Mouse (Mus musculus) liver, adult 2 months (tissue): ENCODE data around the gene Med17.

Experiments
- CTCF ChIP-seq: fragments of 200-500 bp; IDR thresholded peaks from 2 replicates; pipeline ENCODE4 v1.5.1; 2011; ENCODE audit warnings: low read depth, low read length, control low read depth
- POLR2A ChIP-seq: fragments of 200-500 bp; IDR thresholded peaks from 2 replicates; pipeline ENCODE4 v1.6.1; 2011; ENCODE audit warnings: low read length, control low read depth; ENCODE audit not compliant: insufficient read depth; ENCODE audit errors: extremely low read depth

DNA sequence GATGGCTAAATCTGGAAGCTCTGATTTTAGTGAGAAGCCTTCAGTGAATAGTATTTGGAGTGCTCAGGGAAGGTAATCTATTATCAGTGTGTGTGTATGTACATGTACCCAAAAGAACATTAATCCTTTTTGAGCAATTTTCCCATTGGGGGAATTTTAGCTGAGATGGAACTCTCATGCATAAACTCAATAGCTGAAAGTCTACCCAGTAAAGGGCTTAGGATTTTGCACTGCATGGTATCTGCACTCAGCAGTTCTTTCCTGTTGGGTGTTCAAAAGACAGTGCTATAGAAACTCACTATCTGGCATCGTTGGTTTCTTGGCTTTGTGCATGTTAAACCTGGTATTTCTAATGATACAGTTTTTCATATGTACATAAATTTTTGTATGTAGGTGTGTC lies 34.9 kb upstream of the Med17 start:
- no peak for TF ChIP-seq CTCF
- TF ChIP-seq POLR2A: no peak
